Mouse (Mus musculus) 3T3-L1 (cell line): ENCODE data around the gene Krtap5-1.
"Not testable (repeated sequence)": the region's sequence is repeated elsewhere in the genome, so short reads cannot be mapped to it uniquely, and the experiment has no call there.

Source experiments
- DNase-seq: peaks from one replicate; pipeline ENCODE4 v3.0.0-alpha.2; 2015; ENCODE audit warnings: low read depth, low spot score

Krtap5-1 gene

GRCm38 (mm10) chr7:142297018-142297417 is at the start of gene Krtap5-1:
Gene Krtap5-1 (minus strand): TSS chr7:142297118.
- not testable (repeated sequence) for DNase-seq

GRCm38 (mm10) chr7:142342247-142342640 is 45.3 kb upstream of the Krtap5-1 start:
- DNase-seq = no peak

GRCm38 (mm10) chr7:142341564-142342246 is 44.8 kb upstream of the Krtap5-1 start:
- DNase-seq = no peak

- DNase-seq = no peak
Measured at GRCm38 (mm10) chr7:142340269-142340970, 43.5 kb upstream of the Krtap5-1 start.

- no peak for DNase-seq
Measured at GRCm38 (mm10) chr7:142335151-142335550, 38.2 kb upstream of the Krtap5-1 start.

GRCm38 (mm10) chr7:142334246-142334645 is 37.3 kb upstream of the Krtap5-1 start:
- DNase-seq = peak; percentile 88

- DNase-seq = not testable (repeated sequence)
Measured at GRCm38 (mm10) chr7:142332741-142333140, 35.8 kb upstream of the Krtap5-1 start.

GRCm38 (mm10) chr7:142331281-142331680 is 34.4 kb upstream of the Krtap5-1 start:
- DNase-seq = no peak

- no peak for DNase-seq
Measured at GRCm38 (mm10) chr7:142330271-142330724, 33.4 kb upstream of the Krtap5-1 start.

- DNase-seq = no peak
Measured at GRCm38 (mm10) chr7:142328507-142328906, 31.6 kb upstream of the Krtap5-1 start.

- DNase-seq = no peak
Measured at GRCm38 (mm10) chr7:142326714-142327445, 30.0 kb upstream of the Krtap5-1 start.

GRCm38 (mm10) chr7:142323396-142324117 is 26.6 kb upstream of the Krtap5-1 start:
- no peak for DNase-seq

GRCm38 (mm10) chr7:142322641-142323040 is 25.7 kb upstream of the Krtap5-1 start:
- DNase-seq = no peak

- DNase-seq = not testable (repeated sequence)
Measured at GRCm38 (mm10) chr7:142321637-142322306, 24.9 kb upstream of the Krtap5-1 start.

- peak; percentile 3 for DNase-seq
Measured at GRCm38 (mm10) chr7:142320906-142321305, 24.0 kb upstream of the Krtap5-1 start.

GRCm38 (mm10) chr7:142319124-142319523 is 22.2 kb upstream of the Krtap5-1 start:
- no peak for DNase-seq

GRCm38 (mm10) chr7:142317216-142317615 is 20.3 kb upstream of the Krtap5-1 start:
- DNase-seq = no peak

GRCm38 (mm10) chr7:142316558-142316957 is 19.6 kb upstream of the Krtap5-1 start:
- peak; percentile 47 for DNase-seq

- no peak for DNase-seq
Measured at GRCm38 (mm10) chr7:142314600-142315285, 17.8 kb upstream of the Krtap5-1 start.

- not testable (repeated sequence) for DNase-seq
Measured at GRCm38 (mm10) chr7:142303929-142304328, 7.0 kb upstream of the Krtap5-1 start.
